Mouse (Mus musculus) activated CD4-positive, CD25-positive, alpha-beta regulatory T cell, adult 4 months (primary cell): ENCODE results near the gene Baiap3. TPM values are rescaled to one million over a fixed set of nuclear protein-coding genes. Genes with fewer than 3 reads are reported as not detected.

Experiments
- ATAC-seq: one replicate; pipeline ENCODE4 v1.8.0; 2017
- polyA plus RNA-seq, 2 experiments: library from polyadenylated mRNA; unstranded; fragments of 100-300 nt; shearing (Covaris generic); gene quantifications; one replicate each; pipeline ENCODE4 v1.2.1; 2017

The Baiap3 gene
- polyA plus RNA-seq, 2 experiments from 2014 or later = 1.4 to 8.5 TPM

- no peak for ATAC-seq
Measured at GRCm38 (mm10) chr17:25202401-25202800, 53.8 kb downstream of the Baiap3 start.

Other genes starting within 250 kb of the Baiap3 start
- 10 to 100 TPM; 12.6 to 17.1 TPM for gene Cramp1l, start 240.6 kb downstream of the Baiap3 start, polyA plus RNA-seq
- gene Ift140, start 240.3 kb downstream of the Baiap3 start, polyA plus RNA-seq = 10 to 100 TPM; 14.5 TPM
- gene Tmem204, start 172.8 kb downstream of the Baiap3 start, polyA plus RNA-seq = under 1 TPM in 1 of 2 experiments, not detected in 1; 0.63 TPM
- gene Telo2, start 140.4 kb downstream of the Baiap3 start, polyA plus RNA-seq = 10 to 100 TPM; 16.8 to 18.7 TPM
- not detected for gene Ptx4, start 135.6 kb downstream of the Baiap3 start, polyA plus RNA-seq
- gene Clcn7, start 123.0 kb downstream of the Baiap3 start, polyA plus RNA-seq = 10 to 100 TPM; 15.4 to 16.8 TPM
- not detected for gene Ccdc154, start 93.9 kb downstream of the Baiap3 start, polyA plus RNA-seq
- not detected for gene Gm38655, start 80.9 kb downstream of the Baiap3 start, polyA plus RNA-seq
- gene BC003965, start 71.8 kb downstream of the Baiap3 start, polyA plus RNA-seq = 10 to 100 TPM; 13.1 to 14.3 TPM
- 10 to 100 TPM; 14.4 to 20.2 TPM for gene Unkl, start 68.0 kb downstream of the Baiap3 start, polyA plus RNA-seq
- 10 to 100 TPM; 44.3 to 57.7 TPM for gene Gnptg, start 16.2 kb downstream of the Baiap3 start, polyA plus RNA-seq
- 10 to 100 TPM; 27.7 to 32.1 TPM for gene Tsr3, start 16.2 kb downstream of the Baiap3 start, polyA plus RNA-seq
- gene Ube2i, start 18.3 kb upstream of the Baiap3 start, polyA plus RNA-seq = 100 to 1,000 TPM; 368 to 405 TPM
- not detected for gene Prss34, start 42.0 kb upstream of the Baiap3 start, polyA plus RNA-seq
- gene Prss28, start 52.3 kb upstream of the Baiap3 start, polyA plus RNA-seq = not detected
- not detected for gene Prss29, start 62.3 kb upstream of the Baiap3 start, polyA plus RNA-seq
- not detected for gene Tpsab1, start 89.2 kb upstream of the Baiap3 start, polyA plus RNA-seq
- not detected for gene Tpsb2, start 109.9 kb upstream of the Baiap3 start, polyA plus RNA-seq
- gene Tpsg1, start 112.9 kb upstream of the Baiap3 start, polyA plus RNA-seq = not detected
- not detected for gene Cacna1h, start 177.4 kb upstream of the Baiap3 start, polyA plus RNA-seq
- gene Tekt4, start 198.3 kb upstream of the Baiap3 start, polyA plus RNA-seq = not detected
- not detected for gene Sstr5, start 240.9 kb upstream of the Baiap3 start, polyA plus RNA-seq